Mouse (Mus musculus) C2C12 (cell line): ENCODE results near the gene Sf3b1. TPM values are rescaled to one million over a fixed set of nuclear protein-coding genes. Genes with fewer than 3 reads are reported as not detected.

ENCODE experiments used
- H3K27me3 ChIP-seq: one replicate; pipeline ENCODE4 v1.6.1; 2011; ENCODE audit not compliant: control insufficient read depth, insufficient read depth, insufficient read length
- H3K36me3 ChIP-seq: one replicate; pipeline ENCODE4 v1.6.1; 2011; ENCODE audit not compliant: control insufficient read depth, insufficient read depth
- H3K4me3 ChIP-seq: one replicate; pipeline ENCODE4 v1.5.1; 2011; ENCODE audit warnings: mild to moderate bottlenecking, control low read depth; ENCODE audit not compliant: poor library complexity, insufficient read depth, severe bottlenecking
- H3K79me2 ChIP-seq: one replicate; pipeline ENCODE4 v1.6.1; 2011; ENCODE audit not compliant: control insufficient read depth, insufficient read depth
- H3K79me3 ChIP-seq: one replicate; pipeline ENCODE4 v1.6.1; 2011; ENCODE audit warnings: low read depth, control low read depth
- H3ac ChIP-seq: one replicate; pipeline ENCODE3; 2011; ENCODE audit warnings: low read depth; ENCODE audit not compliant: control insufficient read depth, insufficient read length
- CEBPB ChIP-seq: IDR thresholded peaks from one replicate; pipeline ENCODE4 v1.6.1; 2011; ENCODE audit warnings: low read depth, mild to moderate bottlenecking, control low read depth, moderate library complexity
- CTCF ChIP-seq: IDR thresholded peaks from one replicate; pipeline ENCODE4 v1.5.1; 2011; ENCODE audit not compliant: control insufficient read depth, insufficient read depth, insufficient read length
- FOSL1 ChIP-seq: IDR thresholded peaks from one replicate; pipeline ENCODE4 v1.8.0; 2011; ENCODE audit warnings: mild to moderate bottlenecking, low read length; ENCODE audit not compliant: poor library complexity, insufficient read depth, severe bottlenecking
- MAX ChIP-seq: IDR thresholded peaks from one replicate; pipeline ENCODE4 v1.6.1; 2011; ENCODE audit warnings: mild to moderate bottlenecking, control low read depth
- MYOD1 ChIP-seq: IDR thresholded peaks from one replicate; pipeline ENCODE4 v1.6.1; 2011; ENCODE audit warnings: low read depth; ENCODE audit not compliant: control insufficient read depth, insufficient read length
- MYOG ChIP-seq: IDR thresholded peaks from one replicate; pipeline ENCODE4 v1.6.1; 2011; ENCODE audit not compliant: control insufficient read depth, insufficient read length; ENCODE audit errors: extremely low read depth
- USF1 ChIP-seq: IDR thresholded peaks from one replicate; pipeline ENCODE4 v1.6.1; 2011; ENCODE audit warnings: low read depth, mild to moderate bottlenecking, control low read depth, moderate library complexity
- polyA plus RNA-seq: library from polyadenylated mRNA; unstranded; fragments of >200 nt; fragmentation: generic; extraction: Trizol; gene quantifications from one replicate; pipeline ENCODE4 v1.2.1, GENCODE M21; 2012; ENCODE audit warnings: missing spikeins

The Sf3b1 gene
- polyA plus RNA-seq, 1 experiment = 33.5 TPM

GRCm38 (mm10) chr1:55051671-55052070 is 24.4 kb upstream of the Sf3b1 start:
- Histone ChIP-seq H3K27me3 (no peaks in the 10 kb centered on the region), H3K36me3 (peaks cover 25% of the 10 kb centered on the region), H3K4me3 (no peak overlapping the region), H3K79me3 (peaks cover 36% of the 10 kb centered on the region), H3K79me2 (peaks cover 37% of the 10 kb centered on the region), H3ac (no peak overlapping the region)
- TF ChIP-seq MYOG = no peak
- TF ChIP-seq USF1 = no peak
- no peak for TF ChIP-seq CTCF
- TF ChIP-seq MAX = no peak
- no peak for TF ChIP-seq FOSL1
- no peak for TF ChIP-seq MYOD1
- TF ChIP-seq CEBPB = no peak

- peaks cover 10% of the 10 kb centered on the region for H3K79me3 ChIP-seq
- no peak for TF ChIP-seq CTCF
- no peak for TF ChIP-seq USF1
- TF ChIP-seq CEBPB = no peak
- no peak for TF ChIP-seq MYOD1
- TF ChIP-seq FOSL1 = no peak
- TF ChIP-seq MAX = no peak
- no peak for TF ChIP-seq MYOG
- no peak overlapping the region for H3K4me3 ChIP-seq
- H3K36me3 ChIP-seq = no peaks in the 10 kb centered on the region
- H3K79me2 ChIP-seq = peaks cover 11% of the 10 kb centered on the region
- peaks cover 3% of the 10 kb centered on the region for H3K27me3 ChIP-seq
- no peak overlapping the region for H3ac ChIP-seq
These were observed 21.7 kb upstream of the Sf3b1 start for GRCm38 (mm10) chr1:55048841-55049587.

GRCm38 (mm10) chr1:55043164-55043563 is 15.9 kb upstream of the Sf3b1 start:
- H3K36me3 ChIP-seq = no peaks in the 10 kb centered on the region
- no peak overlapping the region for H3K4me3 ChIP-seq
- peaks cover 3% of the 10 kb centered on the region for H3K27me3 ChIP-seq
- TF ChIP-seq USF1 (no peak), FOSL1 (no peak), MYOD1 (no peak), CEBPB (no peak), MYOG (no peak), CTCF (no peak), MAX (no peak)
- H3K79me3 ChIP-seq = no peaks in the 10 kb centered on the region
- H3K79me2 ChIP-seq = no peaks in the 10 kb centered on the region
- H3ac ChIP-seq = no peak overlapping the region

- no peaks in the 10 kb centered on the region for H3K79me2 ChIP-seq
- TF ChIP-seq USF1 (no peak), MYOG (no peak), CEBPB (no peak), MAX (no peak), MYOD1 (no peak), FOSL1 (no peak), CTCF (no peak)
These were observed 15.0 kb upstream of the Sf3b1 start for GRCm38 (mm10) chr1:55042246-55042645.

GRCm38 (mm10) chr1:55041691-55042090 is 14.4 kb upstream of the Sf3b1 start:
- Histone ChIP-seq H3K79me3 (no peaks in the 10 kb centered on the region), H3K27me3 (peaks cover 3% of the 10 kb centered on the region), H3K36me3 (no peaks in the 10 kb centered on the region), H3ac (no peak overlapping the region), H3K4me3 (no peak overlapping the region), H3K79me2 (no peaks in the 10 kb centered on the region)
- TF ChIP-seq CTCF = no peak
- TF ChIP-seq USF1 = no peak
- TF ChIP-seq MAX = no peak
- no peak for TF ChIP-seq MYOG
- TF ChIP-seq CEBPB = no peak
- TF ChIP-seq MYOD1 = no peak
- TF ChIP-seq FOSL1 = no peak

More at GRCm38 (mm10) chr1:55042246-55042645, 15.0 kb upstream of the Sf3b1 start:
- no peak overlapping the region for H3K4me3 ChIP-seq
- H3ac ChIP-seq = no peak overlapping the region
- peaks cover 3% of the 10 kb centered on the region for H3K27me3 ChIP-seq
- no peaks in the 10 kb centered on the region for H3K79me3 ChIP-seq
- H3K36me3 ChIP-seq = no peaks in the 10 kb centered on the region

GRCm38 (mm10) chr1:55039944-55040343 is 12.7 kb upstream of the Sf3b1 start:
- Histone ChIP-seq H3K79me3 (no peaks in the 10 kb centered on the region), H3ac (no peak overlapping the region)

More at GRCm38 (mm10) chr1:55039944-55040343, 12.7 kb upstream of the Sf3b1 start:
- H3K36me3 ChIP-seq = no peaks in the 10 kb centered on the region
- H3K4me3 ChIP-seq = no peak overlapping the region
- H3K79me2 ChIP-seq = no peaks in the 10 kb centered on the region
- H3K27me3 ChIP-seq = no peaks in the 10 kb centered on the region
- TF ChIP-seq MAX (no peak), CTCF (no peak), MYOD1 (no peak), CEBPB (no peak), MYOG (no peak), USF1 (no peak), FOSL1 (no peak)
